Mouse (Mus musculus): ENCODE results near the gene Gm10999. TPM values are rescaled to one million over a fixed set of nuclear protein-coding genes. Genes with fewer than 3 reads are reported as not detected.
"Not testable (repeated sequence)": the region's sequence is repeated elsewhere in the genome, so short reads cannot be mapped to it uniquely, and the experiment has no call there.

Gm10999 gene
- not detected for total RNA-seq (2021)

DNA sequence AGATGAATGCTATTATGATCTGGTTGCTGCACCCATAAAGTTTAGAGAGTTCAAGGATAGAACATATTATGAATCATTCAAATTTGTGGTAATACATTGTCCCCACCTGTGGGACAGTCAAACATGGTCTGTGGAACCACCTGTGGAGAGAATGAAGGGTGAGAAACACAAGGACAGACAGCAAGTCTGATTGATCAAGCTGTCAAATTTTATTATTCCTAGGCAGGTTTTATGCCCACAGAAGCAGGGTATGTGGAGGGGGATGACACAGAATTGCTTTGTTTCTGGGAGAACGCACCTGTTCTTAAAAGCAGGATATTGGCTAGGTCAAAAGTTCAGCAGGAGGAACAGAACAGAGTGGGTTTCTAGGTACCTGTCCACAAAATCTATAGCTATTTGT lies at the start of gene Gm10999:
Gm10999 (minus strand) TSS at position 101 of the 400 bp plus-strand sequence.
- intact Hi-C loops (cut with DNase I) = no loop called here
- no peak for DNase-seq (ENCODE audit: low spot score)

DNA sequence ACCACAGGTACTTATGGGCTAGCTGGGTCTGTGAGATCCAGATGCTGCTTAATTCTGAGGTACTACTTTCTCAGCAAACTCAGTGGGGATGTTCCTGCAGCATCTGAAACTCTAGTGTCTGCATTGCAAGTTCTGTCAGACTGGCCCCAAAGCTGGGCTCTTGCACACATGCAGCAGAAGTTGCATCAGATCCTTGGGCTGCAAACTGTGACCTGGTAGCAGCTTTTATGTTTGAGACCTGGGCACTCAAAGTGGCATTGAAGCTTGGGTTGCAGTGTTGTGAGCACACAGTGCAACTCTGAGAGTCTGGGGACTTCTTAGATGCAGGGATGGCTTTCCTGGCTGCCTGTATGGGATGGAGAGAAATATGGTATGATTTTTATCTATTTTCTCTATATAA lies 2.0 kb upstream of the Gm10999 start:
- no peak for DNase-seq (ENCODE audit: low spot score)
- intact Hi-C loops (cut with DNase I) = no loop called here

DNA sequence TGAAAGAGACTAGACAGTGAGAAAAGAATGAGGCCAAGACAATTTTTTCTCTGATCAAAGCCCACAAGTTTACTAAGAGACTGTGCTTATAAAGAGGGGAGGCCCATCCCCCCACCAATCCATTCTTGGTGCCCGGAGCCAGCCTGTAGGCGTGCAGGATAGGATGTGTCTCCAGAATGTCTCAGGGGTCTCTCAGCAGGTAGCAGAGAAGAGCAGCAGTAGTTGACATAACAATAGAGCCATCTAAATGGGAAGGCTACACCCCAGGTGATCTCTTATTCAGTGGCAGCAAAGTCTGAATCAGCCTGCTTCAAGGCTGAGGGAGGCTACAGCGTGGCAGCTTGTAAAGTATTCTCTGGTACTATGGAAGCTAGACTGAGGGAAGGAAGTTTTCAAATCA lies 15.7 kb downstream of the Gm10999 start:
- DNase-seq (ENCODE audit: low spot score); intact Hi-C loops (cut with DNase I): not testable (repeated sequence)

Other genes starting within 250 kb of the Gm10999 start
- not detected for gene Ccdc7a, start 66.1 kb downstream of the Gm10999 start, total RNA-seq (2021)
- not detected for gene Ccdc7b, start 64.5 kb downstream of the Gm10999 start, total RNA-seq (2021)
- gene 2610044O15Rik8, start 102.7 kb upstream of the Gm10999 start, total RNA-seq (2021) = 10 to 100 TPM; 16.7 to 18.2 TPM